Mouse (Mus musculus) myocyte (in vitro differentiated cells): ENCODE results near the gene Smpdl3b. TPM values are rescaled to one million over a fixed set of nuclear protein-coding genes. Genes with fewer than 3 reads are reported as not detected.
"Not testable (repeated sequence)": the region's sequence is repeated elsewhere in the genome, so short reads cannot be mapped to it uniquely, and the experiment has no call there.

Experiments
- H3K27me3 ChIP-seq: one replicate; pipeline ENCODE4 v1.6.1; 2011; ENCODE audit not compliant: control insufficient read depth, insufficient read depth, insufficient read length
- H3K36me3 ChIP-seq: one replicate; pipeline ENCODE4 v1.6.1; 2011; ENCODE audit not compliant: control insufficient read depth, insufficient read depth
- H3K4me2 ChIP-seq: one replicate; pipeline ENCODE4 v1.6.1; 2011; ENCODE audit warnings: low read depth, control low read depth
- H3K4me3 ChIP-seq: one replicate; pipeline ENCODE4 v1.5.1; 2011; ENCODE audit warnings: mild to moderate bottlenecking, control low read depth, moderate library complexity
- H3K79me2 ChIP-seq: one replicate; pipeline ENCODE4 v1.6.1; 2011; ENCODE audit not compliant: control insufficient read depth, insufficient read depth
- H3ac ChIP-seq: one replicate; pipeline ENCODE4 v1.6.1; 2011; ENCODE audit not compliant: control insufficient read depth, insufficient read length
- CEBPB ChIP-seq: IDR thresholded peaks from 2 replicates; pipeline ENCODE4 v1.6.1; 2011; ENCODE audit warnings: mild to moderate bottlenecking, moderate library complexity; ENCODE audit not compliant: poor library complexity, insufficient read depth, severe bottlenecking
- E2F4 ChIP-seq: IDR thresholded peaks from one replicate; pipeline ENCODE4 v1.6.1; 2011; ENCODE audit warnings: mild to moderate bottlenecking, control low read depth, moderate library complexity; ENCODE audit not compliant: insufficient read depth
- MAX ChIP-seq: IDR thresholded peaks from one replicate; pipeline ENCODE4 v1.6.1; 2011; ENCODE audit warnings: low read depth, mild to moderate bottlenecking, control low read depth
- MYOD1 ChIP-seq, 3 experiments: IDR thresholded peaks; one replicate each; pipeline ENCODE4 v1.6.1; 2011; ENCODE audit warnings: control low read depth in 2 of 3, low read depth in 2 of 3, mild to moderate bottlenecking in 2 of 3, moderate library complexity in 1 of 3; ENCODE audit not compliant: insufficient read length in 2 of 3, control insufficient read depth in 1 of 3
- MYOG ChIP-seq, 3 experiments: IDR thresholded peaks; one replicate each; pipeline ENCODE4 v1.6.1; 2011; ENCODE audit warnings: control low read depth in 2 of 3, low read depth in 2 of 3, mild to moderate bottlenecking in 2 of 3; ENCODE audit not compliant: insufficient read length in 2 of 3, control insufficient read depth in 1 of 3, insufficient read depth in 1 of 3
- POLR2A ChIP-seq: IDR thresholded peaks from one replicate; pipeline ENCODE4 v1.6.1; 2011; ENCODE audit warnings: low read depth, mild to moderate bottlenecking, control low read depth, moderate library complexity; ENCODE audit not compliant: insufficient read length
- POLR2AphosphoS2 ChIP-seq: IDR thresholded peaks from one replicate; pipeline ENCODE4 v1.6.1; 2011; ENCODE audit warnings: low read depth, control low read depth; ENCODE audit not compliant: insufficient read length
- REST ChIP-seq: IDR thresholded peaks from one replicate; pipeline ENCODE4 v1.6.1; 2011; ENCODE audit warnings: mild to moderate bottlenecking, control low read depth, moderate library complexity; ENCODE audit not compliant: insufficient read depth, insufficient read length
- SRF ChIP-seq: IDR thresholded peaks from one replicate; pipeline ENCODE4 v1.6.1; 2011; ENCODE audit warnings: low read depth; ENCODE audit not compliant: control insufficient read depth, insufficient read length
- TCF12 ChIP-seq: IDR thresholded peaks from one replicate; pipeline ENCODE4 v1.6.1; 2011; ENCODE audit warnings: mild to moderate bottlenecking, control low read depth; ENCODE audit not compliant: poor library complexity, insufficient read depth, severe bottlenecking
- TCF3 ChIP-seq: IDR thresholded peaks from one replicate; pipeline ENCODE4 v1.6.1; 2011; ENCODE audit warnings: low read depth, control low read depth; ENCODE audit not compliant: insufficient read length
- USF1 ChIP-seq: IDR thresholded peaks from one replicate; pipeline ENCODE4 v1.6.1; 2011; ENCODE audit warnings: low read depth, mild to moderate bottlenecking, control low read depth, moderate library complexity
- polyA plus RNA-seq: library from polyadenylated mRNA; unstranded; fragments of >200 nt; fragmentation: generic; extraction: Trizol; gene quantifications from one replicate; pipeline ENCODE4 v1.2.1, GENCODE M21; 2012; ENCODE audit warnings: missing spikeins

Gene Smpdl3b
- polyA plus RNA-seq, 1 experiment: 18.0 TPM

GRCm38 (mm10) chr4:132794028-132794427 is 37.0 kb upstream of the Smpdl3b start:
- peaks cover 9% of the 10 kb centered on the region for H3K27me3 ChIP-seq
- H3K36me3 ChIP-seq: no peaks in the 10 kb centered on the region
- no peak for TF ChIP-seq SRF
- TF ChIP-seq MAX: no peak
- TF ChIP-seq TCF3: no peak
- no peak for TF ChIP-seq MYOD1 (IDR thresholded peaks at IDR 0.05; ENCODE audit: control insufficient read depth in 1 of 3, insufficient read length in 2 of 3, low read depth in 2 of 3)
- no peak for TF ChIP-seq POLR2A
- TF ChIP-seq MYOG (IDR thresholded peaks at IDR 0.05; ENCODE audit: control insufficient read depth in 1 of 3, insufficient read depth in 1 of 3, insufficient read length in 2 of 3, low read depth in 2 of 3): no peak
- TF ChIP-seq REST: no peak
- no peak for TF ChIP-seq POLR2AphosphoS2
- no peak for TF ChIP-seq CEBPB
- no peak for TF ChIP-seq TCF12
- TF ChIP-seq E2F4: no peak
- no peak for TF ChIP-seq USF1
- H3K4me2 ChIP-seq: no peak overlapping the region
- H3ac ChIP-seq: no peak overlapping the region
- H3K79me2 ChIP-seq: no peaks in the 10 kb centered on the region
- H3K4me3 ChIP-seq: no peak overlapping the region

- not testable (repeated sequence) for H3K4me2 ChIP-seq, H3K79me2 ChIP-seq, H3K4me3 ChIP-seq, H3K27me3 ChIP-seq, H3ac ChIP-seq, H3K36me3 ChIP-seq
These were observed 36.4 kb upstream of the Smpdl3b start for GRCm38 (mm10) chr4:132793322-132794004.

GRCm38 (mm10) chr4:132789731-132790130 is 32.7 kb upstream of the Smpdl3b start:
- Histone ChIP-seq H3K4me2 (no peak overlapping the region), H3K27me3 (peaks cover 6% of the 10 kb centered on the region), H3K79me2 (no peaks in the 10 kb centered on the region), H3K4me3 (no peak overlapping the region), H3K36me3 (no peaks in the 10 kb centered on the region), H3ac (no peak overlapping the region)
- TF ChIP-seq E2F4 (no peak), POLR2A (no peak), MAX (no peak), MYOG (IDR thresholded peaks at IDR 0.05; ENCODE audit: control insufficient read depth in 1 of 3, insufficient read depth in 1 of 3, insufficient read length in 2 of 3, low read depth in 2 of 3) (no peak), REST (no peak), SRF (no peak), TCF3 (no peak), USF1 (no peak), POLR2AphosphoS2 (no peak), TCF12 (no peak), CEBPB (no peak)

GRCm38 (mm10) chr4:132785228-132785627 is 28.2 kb upstream of the Smpdl3b start:
- H3K27me3 ChIP-seq: no peaks in the 10 kb centered on the region
- no peaks in the 10 kb centered on the region for H3K36me3 ChIP-seq
- H3K79me2 ChIP-seq: no peaks in the 10 kb centered on the region
- no peak overlapping the region for H3K4me2 ChIP-seq
- no peak overlapping the region for H3ac ChIP-seq
- no peak for TF ChIP-seq USF1
- no peak for TF ChIP-seq TCF3
- no peak for TF ChIP-seq REST
- no peak overlapping the region for H3K4me3 ChIP-seq

- Histone ChIP-seq H3K27me3 (no peaks in the 10 kb centered on the region), H3K79me2 (no peaks in the 10 kb centered on the region), H3K4me2 (no peak overlapping the region), H3K4me3 (no peak overlapping the region), H3ac (no peak overlapping the region), H3K36me3 (no peaks in the 10 kb centered on the region)
- TF ChIP-seq POLR2AphosphoS2 (no peak), E2F4 (no peak), USF1 (no peak), POLR2A (no peak)
These were observed 26.7 kb upstream of the Smpdl3b start for GRCm38 (mm10) chr4:132783732-132784131.

- Histone ChIP-seq H3K27me3 (no peaks in the 10 kb centered on the region), H3K79me2 (no peaks in the 10 kb centered on the region), H3K4me3 (no peak overlapping the region), H3ac (no peak overlapping the region), H3K36me3 (peaks cover 18% of the 10 kb centered on the region), H3K4me2 (no peak overlapping the region)
- TF ChIP-seq REST (no peak), E2F4 (no peak), TCF12 (no peak), POLR2A (no peak), MAX (no peak), MYOD1 (IDR thresholded peaks at IDR 0.05; ENCODE audit: control insufficient read depth in 1 of 3, insufficient read length in 2 of 3, low read depth in 2 of 3) (no peak), SRF (no peak)
These were observed 23.2 kb upstream of the Smpdl3b start for GRCm38 (mm10) chr4:132780288-132780687.
